Mouse (Mus musculus) hindbrain, embryonic 12.5 days (tissue): Measurements from ENCODE around the gene Hspe1. TPM values are rescaled to one million over a fixed set of nuclear protein-coding genes. Genes with fewer than 3 reads are reported as not detected.
"Not testable (repeated sequence)": the region's sequence is repeated elsewhere in the genome, so short reads cannot be mapped to it uniquely, and the experiment has no call there.

Source experiments
- ATAC-seq: fragments of 200-750 bp; cut with Nextera tagmentation; 2 replicates; pipeline ENCODE4 v1.8.0; 2017; ENCODE audit warnings: moderate TSS enrichment; ENCODE audit not compliant: low FRiP score
- H3K27ac ChIP-seq: fragments of 300-500 bp; sonication (generic); 2 replicates; pipeline ENCODE4 v1.5.1; 2016; ENCODE audit warnings: mild to moderate bottlenecking
- H3K27me3 ChIP-seq: fragments of 300-500 bp; sonication (generic); 2 replicates; pipeline ENCODE4 v1.6.1; 2016; ENCODE audit warnings: mild to moderate bottlenecking
- H3K36me3 ChIP-seq: fragments of 300-500 bp; sonication (generic); 2 replicates; pipeline ENCODE4 v1.6.1; 2016; ENCODE audit warnings: mild to moderate bottlenecking
- H3K4me1 ChIP-seq: fragments of 300-500 bp; sonication (generic); 2 replicates; pipeline ENCODE4 v1.6.1; 2016
- H3K4me2 ChIP-seq: fragments of 300-500 bp; sonication (generic); replicated peaks from 2 replicates; pipeline ENCODE4 v1.6.1; 2016; ENCODE audit warnings: mild to moderate bottlenecking
- H3K4me3 ChIP-seq: fragments of 300-500 bp; sonication (generic); 2 replicates; pipeline ENCODE4 v1.5.1; 2016; ENCODE audit warnings: mild to moderate bottlenecking
- H3K9ac ChIP-seq: fragments of 300-500 bp; sonication (generic); 2 replicates; pipeline ENCODE4 v1.6.1; 2016; ENCODE audit warnings: mild to moderate bottlenecking, moderate library complexity
- H3K9me3 ChIP-seq: fragments of 300-500 bp; sonication (generic); replicated peaks from 2 replicates; pipeline ENCODE4 v1.6.1; 2016; ENCODE audit warnings: mild to moderate bottlenecking
- WGBS: fragments of 180-500 bp; shearing (Covaris S2); methylation state at CpG from one replicate; pipeline ENCODE4 v1.1.7; 2016; 5-methylcytosine and 5-hydroxymethylcytosine counted together
- polyA plus RNA-seq: library from polyadenylated mRNA; unstranded; fragments of >200 nt; fragmentation: Nextera tagmentation; extraction: Ambion mirVana; gene quantifications from 2 replicates; pipeline ENCODE4 v1.2.1, GENCODE M21; 2016

Gene Hspe1
- polyA plus RNA-seq, 1 experiment from 2014 or later, result 338 TPM

DNA sequence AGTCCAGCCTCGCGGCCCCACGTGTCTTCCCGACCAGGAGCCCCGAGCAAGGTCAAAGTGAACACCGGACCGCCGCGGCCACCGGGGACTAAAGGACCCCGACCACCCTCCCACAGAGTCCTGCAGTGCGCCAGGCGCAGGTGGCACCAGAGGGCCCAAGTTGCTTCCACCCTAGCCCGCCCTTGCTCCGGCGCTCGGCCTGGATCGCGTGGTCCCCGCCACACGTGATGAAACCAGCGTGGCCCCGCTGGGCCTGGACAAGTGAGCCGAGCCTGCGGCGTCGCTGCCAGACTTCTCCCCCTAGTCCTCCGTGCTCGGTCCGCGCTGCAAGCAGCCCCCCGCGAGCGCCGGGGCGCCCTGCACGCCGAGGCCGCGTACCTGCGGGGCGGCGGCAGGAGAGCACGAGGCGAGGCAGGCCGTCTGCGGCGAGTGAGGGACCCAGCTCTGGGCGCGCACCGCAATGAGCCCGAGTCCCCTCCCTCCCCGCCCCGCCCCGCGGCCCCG is 479 bp upstream of the Hspe1 start:
- peak; percentile 88 for ATAC-seq
- Histone ChIP-seq H3K9ac (peak overlapping the region; percentile 94), H3K4me2 (peak overlapping the region; percentile 91), H3K4me3 (peak overlapping the region; percentile 95), H3K4me1 (peaks cover 32% of the 10 kb centered on the region), H3K27me3 (no peaks in the 10 kb centered on the region), H3K27ac (peak overlapping the region; percentile 96), H3K36me3 (peaks cover 31% of the 10 kb centered on the region), H3K9me3 (0 out of 2 replicates have a peak, but pooled peaks cover 2% of the 10 kb centered on the region)
- under 1% methylated on average over 30 of the region's 57 CpGs for WGBS

DNA sequence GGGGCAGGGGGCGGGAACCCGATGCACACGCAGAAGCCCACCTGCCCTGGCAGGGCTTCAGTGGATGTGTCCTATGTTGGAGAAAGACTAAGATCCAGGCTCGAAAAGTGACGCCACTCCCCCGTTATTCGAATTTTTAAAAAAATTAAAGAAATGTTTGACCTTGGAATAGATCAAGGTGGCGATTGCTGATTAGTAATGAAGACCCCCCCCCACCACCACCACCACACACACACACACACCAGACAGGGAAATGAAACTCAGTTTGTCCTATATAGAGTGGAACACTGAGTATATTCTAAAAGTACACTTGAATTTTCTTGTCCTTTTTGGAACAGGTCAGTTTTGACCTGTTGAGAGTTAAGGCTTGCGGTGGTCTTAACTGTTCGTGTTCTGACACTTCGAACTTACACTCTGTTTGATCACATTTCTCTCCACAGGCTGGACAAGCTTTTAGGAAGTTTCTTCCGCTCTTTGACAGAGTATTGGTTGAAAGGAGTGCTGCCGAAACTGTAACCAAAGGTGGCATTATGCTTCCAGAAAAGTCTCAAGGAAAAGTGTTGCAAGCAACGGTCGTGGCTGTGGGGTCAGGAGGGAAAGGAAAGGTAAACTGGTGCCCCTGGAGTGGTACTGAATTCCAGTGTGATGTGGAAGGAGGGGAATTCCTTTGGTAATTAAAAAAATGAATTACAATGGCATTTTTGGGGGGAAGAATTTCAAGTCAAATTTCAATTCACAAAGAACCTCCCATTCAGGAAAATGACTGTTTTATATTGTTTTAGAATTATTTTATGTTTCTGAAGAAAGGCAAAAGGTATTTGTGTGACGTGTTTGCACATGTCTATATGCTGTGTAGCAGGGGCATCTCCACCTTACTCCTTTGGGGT is 922 bp downstream of the Hspe1 start:
- Histone ChIP-seq H3K27ac (peak overlapping the region; percentile 96), H3K4me3 (peak overlapping the region; percentile 95), H3K9me3 (no peaks in the 10 kb centered on the region), H3K9ac (peak overlapping the region; percentile 94), H3K4me1 (peaks cover 32% of the 10 kb centered on the region), H3K27me3 (no peaks in the 10 kb centered on the region), H3K36me3 (peaks cover 20% of the 10 kb centered on the region), H3K4me2 (peak overlapping the region; percentile 91)
- 10% methylated on average over 16 of the region's 16 CpGs for WGBS
- no peak for ATAC-seq

DNA sequence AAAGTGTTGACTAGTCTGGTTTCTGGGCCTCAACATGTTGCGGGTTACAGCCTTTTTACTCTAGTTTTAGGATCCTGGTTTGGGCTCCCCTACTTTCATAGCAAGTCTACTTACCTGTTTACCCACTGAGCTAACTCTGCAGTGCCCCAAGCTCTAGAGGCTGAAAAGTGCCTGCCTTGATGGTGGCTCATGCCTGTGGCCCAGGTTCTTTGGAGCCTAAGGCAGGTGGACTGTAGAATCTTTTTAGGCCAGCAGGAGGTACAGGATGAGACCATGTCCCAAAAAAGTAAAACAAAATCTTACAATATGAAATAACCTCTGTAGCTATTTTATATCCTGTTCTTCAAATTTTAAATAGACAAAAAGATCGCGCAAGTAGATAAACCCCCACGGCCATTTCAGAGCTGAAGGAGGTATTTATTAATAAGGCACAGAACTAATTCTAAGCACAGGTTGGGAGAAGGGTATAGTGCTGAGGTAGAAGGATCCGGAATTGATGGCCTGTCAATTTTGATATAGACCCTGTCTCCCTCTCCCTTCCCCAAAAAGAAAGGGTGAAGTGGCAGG is 1.6 kb downstream of the Hspe1 start:
- H3K4me2 ChIP-seq, result peak overlapping the region; percentile 91
- peak overlapping the region; percentile 95; the same call in 1 of the 2 replicates for H3K4me3 ChIP-seq
- 92% methylated on average over 5 of the region's 5 CpGs for WGBS
- H3K9ac ChIP-seq, result peak overlapping the region; percentile 6; the same call in 1 of the 2 replicates
- peaks cover 15% of the 10 kb centered on the region; the same call in 1 of the 2 replicates for H3K36me3 ChIP-seq
- H3K27ac ChIP-seq, result no peak overlapping the region
- H3K9me3 ChIP-seq, result no peaks in the 10 kb centered on the region
- H3K27me3 ChIP-seq, result no peaks in the 10 kb centered on the region
- H3K4me1 ChIP-seq, result peaks cover 32% of the 10 kb centered on the region
- no peak for ATAC-seq

DNA sequence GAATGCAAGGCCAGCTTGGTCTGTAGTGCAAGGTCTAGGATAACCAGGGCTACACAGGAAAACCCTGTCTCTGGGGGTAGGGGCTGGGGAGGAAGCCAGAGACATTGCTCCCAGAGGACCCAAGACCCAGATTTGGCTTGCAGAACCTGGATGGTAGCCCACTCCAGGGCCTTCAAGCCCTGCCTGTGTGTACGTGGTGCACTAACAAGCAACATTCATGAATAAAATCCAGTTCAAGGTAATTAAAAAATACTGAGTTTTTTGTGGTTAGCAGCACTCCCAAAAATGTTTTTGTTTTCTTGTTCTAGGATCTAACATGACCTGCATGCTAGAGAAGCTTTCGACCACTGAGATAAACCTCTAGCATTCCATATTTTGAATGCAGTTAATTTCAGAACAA is 4.1 kb downstream of the Hspe1 start:
- Histone ChIP-seq H3K36me3 (peaks cover 15% of the 10 kb centered on the region; the same call in 1 of the 2 replicates), H3K27ac (no peak overlapping the region), H3K9me3 (no peaks in the 10 kb centered on the region), H3K4me3 (no peak overlapping the region), H3K4me1 (peaks cover 13% of the 10 kb centered on the region), H3K4me2 (no peak overlapping the region), H3K27me3 (no peaks in the 10 kb centered on the region), H3K9ac (no peak overlapping the region)
- ATAC-seq, result no peak
- 92% methylated on average over 2 of the region's 2 CpGs for WGBS

DNA sequence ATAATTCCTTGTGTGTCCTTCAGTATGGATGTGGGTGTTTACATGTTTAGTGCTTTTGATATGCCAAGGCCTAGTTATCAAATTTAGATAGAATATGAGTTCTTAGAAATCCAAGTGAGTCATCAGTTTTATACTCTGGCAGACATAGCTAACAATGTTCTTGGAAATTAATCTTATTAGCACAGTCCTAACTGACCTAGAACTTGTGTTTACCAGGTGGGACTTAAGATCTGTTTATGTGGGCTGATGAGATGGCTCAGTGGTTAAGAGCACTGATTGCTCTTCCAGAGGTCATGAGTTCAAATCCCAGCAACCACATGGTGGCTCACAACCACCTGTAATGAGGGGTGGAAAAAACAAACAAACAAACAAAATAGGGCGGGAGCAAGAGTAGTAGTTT is 4.5 kb downstream of the Hspe1 start:
- Histone ChIP-seq H3K27ac (no peak overlapping the region), H3K9me3 (no peaks in the 10 kb centered on the region), H3K27me3 (no peaks in the 10 kb centered on the region), H3K9ac (no peak overlapping the region), H3K4me2 (no peak overlapping the region), H3K4me3 (no peak overlapping the region), H3K36me3 (peaks cover 15% of the 10 kb centered on the region; the same call in 1 of the 2 replicates), H3K4me1 (peaks cover 12% of the 10 kb centered on the region)
- 89% methylated on average over 1 of the region's 1 CpGs for WGBS
- no peak for ATAC-seq

DNA sequence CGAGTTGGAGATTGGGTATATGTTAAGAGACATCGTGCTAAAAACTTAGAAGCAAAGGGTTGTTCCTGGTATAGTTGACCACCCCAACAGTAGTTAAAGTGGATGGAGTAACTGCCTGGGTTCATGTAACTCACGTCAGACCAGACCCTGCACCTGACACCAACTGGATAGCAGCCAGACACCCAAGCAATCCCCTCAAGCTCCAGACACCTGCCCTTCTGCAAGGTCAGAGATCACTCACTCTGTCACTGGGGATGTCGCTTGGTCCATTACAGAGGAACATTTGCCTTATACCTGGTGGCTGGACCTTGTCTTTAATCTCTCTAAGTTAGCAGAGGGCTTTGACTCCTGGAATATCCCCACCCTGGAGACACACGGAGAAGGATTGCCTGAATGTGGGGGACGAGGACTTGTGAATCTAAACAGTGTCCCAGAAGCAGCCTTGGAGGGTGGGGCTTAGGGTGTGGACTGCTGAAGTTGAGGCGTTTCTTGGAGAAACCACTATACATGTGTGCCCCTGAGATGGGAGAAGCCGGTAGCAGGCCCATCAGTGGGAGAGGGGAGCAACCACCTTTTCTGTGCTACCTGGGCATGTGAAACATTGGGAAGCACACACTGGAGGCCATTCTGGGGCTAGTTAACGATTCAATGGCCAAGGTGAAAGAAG is 19.1 kb downstream of the Hspe1 start:
- Histone ChIP-seq H3K36me3 (no peaks in the 10 kb centered on the region), H3K9me3 (no peaks in the 10 kb centered on the region)
- ATAC-seq, result no peak

DNA sequence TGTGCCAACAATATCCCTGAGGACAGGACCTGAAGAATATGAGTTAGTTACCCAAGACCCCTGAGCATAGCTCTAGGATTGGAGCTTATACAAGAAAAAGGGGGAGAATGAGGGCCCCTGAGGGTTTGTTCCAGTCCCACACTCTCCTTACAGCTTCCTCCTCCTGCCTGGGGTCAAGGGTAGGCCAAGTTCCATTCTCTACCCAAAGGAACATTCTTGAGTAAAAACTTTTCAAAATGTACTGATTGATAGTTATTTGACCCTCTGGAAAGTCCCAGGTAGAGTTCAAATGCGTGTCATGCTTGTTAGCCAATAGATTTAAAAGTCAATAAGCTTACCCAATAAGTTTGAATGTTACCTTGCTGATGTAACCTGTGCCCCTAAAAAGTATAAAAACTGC is 19.7 kb downstream of the Hspe1 start:
- no peaks in the 10 kb centered on the region for H3K9me3 ChIP-seq
- H3K9ac ChIP-seq, result no peak overlapping the region
- H3K4me3 ChIP-seq, result no peak overlapping the region
- no peak for ATAC-seq
- no peaks in the 10 kb centered on the region for H3K27me3 ChIP-seq
- no peaks in the 10 kb centered on the region for H3K4me1 ChIP-seq
- H3K36me3 ChIP-seq, result no peaks in the 10 kb centered on the region
- no peak overlapping the region for H3K27ac ChIP-seq
- no peak overlapping the region for H3K4me2 ChIP-seq
- WGBS, result 89% methylated on average over 1 of the region's 1 CpGs

More for the DNA sequence above, 19.1 kb downstream of the Hspe1 start:
- no peak overlapping the region for H3K4me3 ChIP-seq
- 86% methylated on average over 9 of the region's 9 CpGs for WGBS
- H3K27ac ChIP-seq, result no peak overlapping the region
- no peak overlapping the region for H3K9ac ChIP-seq
- H3K27me3 ChIP-seq, result no peaks in the 10 kb centered on the region
- no peak overlapping the region for H3K4me2 ChIP-seq
- no peaks in the 10 kb centered on the region for H3K4me1 ChIP-seq

DNA sequence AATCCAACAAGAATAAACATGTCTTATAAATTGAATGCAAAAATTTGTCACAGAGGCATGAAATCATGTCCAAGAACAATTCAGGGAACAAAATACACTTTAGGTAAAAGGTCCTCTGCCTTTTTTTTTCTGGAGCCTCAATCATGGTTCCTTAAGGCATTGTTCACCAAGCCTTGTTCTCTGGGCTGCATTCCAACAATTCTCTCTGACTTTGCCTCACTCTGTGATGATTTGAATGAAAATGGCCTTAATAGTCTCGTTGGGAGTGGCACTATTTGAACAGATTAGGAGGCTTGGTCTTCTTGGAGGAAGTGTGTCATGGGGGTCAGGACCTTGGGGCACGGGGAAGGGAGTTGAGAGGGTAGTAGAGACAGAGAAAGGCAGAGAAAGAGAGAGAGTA is 20.5 kb downstream of the Hspe1 start:
- Histone ChIP-seq H3K27me3 (no peaks in the 10 kb centered on the region), H3K4me3 (no peak overlapping the region), H3K27ac (no peak overlapping the region), H3K9ac (no peak overlapping the region), H3K9me3 (no peaks in the 10 kb centered on the region), H3K36me3 (no peaks in the 10 kb centered on the region), H3K4me2 (no peak overlapping the region), H3K4me1 (no peaks in the 10 kb centered on the region)
- WGBS, result 36% methylated on average over 2 of the region's 2 CpGs
- ATAC-seq, result no peak

DNA sequence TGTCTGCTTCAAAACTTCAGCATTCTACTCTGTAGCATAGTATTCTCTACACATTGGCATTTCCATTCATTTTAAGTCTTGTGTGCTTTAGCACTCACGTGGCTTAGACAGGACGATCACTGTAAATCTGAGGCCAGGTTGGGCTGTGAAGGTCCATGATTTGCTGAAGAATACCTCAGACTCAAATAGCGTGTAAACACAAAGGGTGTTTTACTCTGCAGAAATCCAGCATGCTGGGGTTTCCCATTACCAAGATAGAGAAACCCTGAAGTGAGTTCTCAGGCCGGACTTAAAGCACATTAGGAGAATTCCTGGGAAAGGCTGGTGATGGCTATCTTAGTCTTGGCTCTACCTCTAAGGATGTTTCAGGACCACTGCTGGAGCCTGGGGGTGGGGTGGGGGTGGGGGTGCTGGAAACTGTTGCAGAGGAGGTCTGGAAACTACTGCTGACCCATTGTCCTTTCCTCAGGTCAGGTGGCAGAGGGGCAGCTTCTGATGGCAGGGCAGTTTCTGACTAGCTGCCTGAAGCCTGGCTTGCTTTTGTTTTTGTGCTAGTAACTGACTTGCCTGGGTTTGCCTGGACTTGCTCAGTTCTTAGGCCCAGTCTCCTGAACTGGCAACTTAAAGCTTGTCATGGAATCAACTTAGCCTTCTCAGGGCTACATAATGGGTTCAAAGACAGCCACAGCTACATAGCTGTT is 21.3 kb downstream of the Hspe1 start:
- Histone ChIP-seq H3K4me3 (no peak overlapping the region), H3K9ac (no peak overlapping the region), H3K9me3 (no peaks in the 10 kb centered on the region), H3K27ac (no peak overlapping the region), H3K27me3 (no peaks in the 10 kb centered on the region), H3K4me1 (no peaks in the 10 kb centered on the region), H3K36me3 (no peaks in the 10 kb centered on the region), H3K4me2 (no peak overlapping the region)
- WGBS, result 94% methylated on average over 4 of the region's 4 CpGs
- no peak for ATAC-seq

DNA sequence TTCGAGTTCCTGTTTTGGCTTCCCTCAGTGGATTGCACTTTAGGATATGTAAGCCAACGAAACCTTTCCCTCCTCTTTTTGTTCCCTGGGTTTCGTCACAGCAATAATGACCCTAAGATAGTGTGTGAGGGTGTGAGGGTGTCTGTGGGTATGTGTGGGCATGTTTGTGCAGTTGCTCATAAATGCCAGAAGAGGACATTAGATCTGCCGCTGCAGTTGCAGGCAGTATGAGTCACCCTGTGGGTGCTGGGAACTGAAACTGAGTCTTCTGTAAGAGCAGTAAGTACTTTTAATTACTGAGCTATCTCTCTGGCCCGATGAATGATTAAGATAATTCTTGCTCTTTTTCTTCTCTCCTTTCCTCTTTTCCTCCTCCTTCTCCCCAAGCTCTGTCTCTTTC is 35.1 kb downstream of the Hspe1 start:
- Histone ChIP-seq H3K9me3 (no peaks in the 10 kb centered on the region), H3K27me3 (no peaks in the 10 kb centered on the region), H3K36me3 (no peaks in the 10 kb centered on the region), H3K4me3 (no peak overlapping the region), H3K4me1 (no peaks in the 10 kb centered on the region), H3K4me2 (no peak overlapping the region), H3K9ac (no peak overlapping the region), H3K27ac (no peak overlapping the region)
- no peak for ATAC-seq
- 89% methylated on average over 5 of the region's 5 CpGs for WGBS

DNA sequence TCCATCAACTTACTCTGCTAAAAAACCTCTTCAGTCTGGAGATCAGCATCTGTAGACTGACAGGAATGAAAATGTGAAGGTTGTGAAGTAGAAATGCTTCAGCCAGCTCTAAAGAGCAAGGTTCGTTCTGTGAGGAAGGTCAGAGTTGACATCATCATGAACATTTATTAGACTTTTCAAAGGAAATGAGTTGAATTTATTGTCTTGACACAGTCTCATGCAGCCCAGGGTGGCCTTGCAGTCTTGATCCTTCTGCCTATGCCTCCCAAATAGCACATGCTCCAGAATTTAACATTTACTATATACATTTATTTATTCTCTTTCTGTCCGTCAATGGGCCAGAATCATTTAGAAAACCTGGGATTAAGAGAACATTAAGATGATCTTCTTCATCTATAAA is 35.6 kb downstream of the Hspe1 start:
- Histone ChIP-seq H3K9me3 (no peaks in the 10 kb centered on the region), H3K4me2 (no peak overlapping the region), H3K9ac (no peak overlapping the region), H3K27me3 (no peaks in the 10 kb centered on the region), H3K4me1 (no peaks in the 10 kb centered on the region), H3K36me3 (no peaks in the 10 kb centered on the region), H3K4me3 (no peak overlapping the region), H3K27ac (no peak overlapping the region)
- 93% methylated on average over 2 of the region's 2 CpGs for WGBS
- ATAC-seq, result no peak

DNA sequence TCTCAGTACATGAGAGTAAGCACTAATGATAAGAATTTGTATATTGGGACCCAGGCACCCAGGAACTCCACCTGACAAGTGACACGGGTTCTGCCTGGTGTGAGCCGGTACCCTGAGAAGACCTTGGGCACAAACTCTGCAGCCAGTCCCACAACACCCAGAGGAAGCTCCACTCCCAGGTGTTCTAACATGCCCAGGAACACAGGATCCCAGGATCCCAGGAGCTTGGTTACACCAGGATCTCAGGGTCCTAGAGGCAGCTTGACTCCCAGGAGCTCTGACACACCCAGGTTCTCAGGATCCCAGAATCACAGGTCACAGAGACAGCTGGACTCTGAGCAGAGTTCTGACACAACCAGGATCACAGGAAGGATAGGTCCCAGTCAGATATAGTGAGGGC is 36.2 kb downstream of the Hspe1 start:
- not testable (repeated sequence) for ATAC-seq, H3K4me3 ChIP-seq, H3K36me3 ChIP-seq, H3K27me3 ChIP-seq, H3K27ac ChIP-seq, H3K4me1 ChIP-seq, H3K9ac ChIP-seq, H3K4me2 ChIP-seq, H3K9me3 ChIP-seq
- 94% methylated on average over 2 of the region's 2 CpGs for WGBS
